Mouse (Mus musculus): ENCODE measurements around the gene Ldlrad3.
A peak's percentile ranks its signal among the peaks of the same experiment; 100 is the strongest.

Ldlrad3 gene

DNA sequence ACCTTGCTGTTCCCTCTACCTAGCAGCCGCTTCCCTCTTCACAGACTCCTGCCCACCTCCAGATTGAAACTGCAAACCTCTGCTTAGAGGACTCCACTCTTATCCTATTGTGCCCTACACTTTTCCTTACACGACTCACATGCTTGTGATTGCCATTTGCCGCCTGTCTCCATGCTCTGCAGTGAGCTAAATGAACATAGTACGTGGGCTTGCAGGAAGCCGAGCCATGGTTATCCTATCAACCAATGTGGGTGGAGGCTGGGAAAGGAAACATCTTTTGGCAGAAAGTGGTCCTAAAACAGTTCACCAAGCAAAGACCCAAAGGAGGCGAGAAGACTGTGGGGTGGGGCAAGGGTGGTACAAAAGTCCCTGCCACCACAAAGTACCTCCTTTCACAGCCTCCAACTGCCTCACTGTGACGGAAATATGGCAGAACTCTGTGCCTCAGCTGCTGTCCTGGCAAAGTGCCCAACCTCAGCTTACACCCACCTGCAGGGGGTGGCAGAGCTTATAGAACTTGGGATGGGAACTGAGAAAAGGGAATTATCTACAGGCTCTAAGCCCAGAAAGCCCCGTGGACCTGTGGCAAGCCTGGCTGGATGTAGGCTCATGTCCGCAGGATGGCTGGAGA, 153.4 kb downstream of the Ldlrad3 start:
- peak; percentile 76 for DNase-seq

DNA sequence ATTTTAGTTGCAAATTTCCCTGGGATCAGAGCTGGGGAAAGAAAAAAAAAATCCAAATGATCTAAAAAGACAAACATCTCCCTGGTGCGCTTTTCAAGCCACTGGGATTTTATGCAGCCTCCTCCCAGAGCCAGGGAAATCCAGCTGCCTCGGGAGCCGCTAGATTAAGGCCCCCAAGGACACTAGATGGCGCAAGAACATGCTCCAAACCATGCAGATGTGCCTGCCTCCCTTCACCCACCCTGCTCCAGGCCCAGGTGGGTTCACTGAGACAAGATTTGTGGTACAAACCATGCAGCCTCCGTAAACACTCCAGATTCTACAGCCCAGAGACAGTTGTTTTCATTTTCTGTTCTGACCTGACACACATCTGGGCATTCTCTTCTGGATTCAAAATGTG, 155.5 kb downstream of the Ldlrad3 start:
- peak; percentile 85 for DNase-seq

DNA sequence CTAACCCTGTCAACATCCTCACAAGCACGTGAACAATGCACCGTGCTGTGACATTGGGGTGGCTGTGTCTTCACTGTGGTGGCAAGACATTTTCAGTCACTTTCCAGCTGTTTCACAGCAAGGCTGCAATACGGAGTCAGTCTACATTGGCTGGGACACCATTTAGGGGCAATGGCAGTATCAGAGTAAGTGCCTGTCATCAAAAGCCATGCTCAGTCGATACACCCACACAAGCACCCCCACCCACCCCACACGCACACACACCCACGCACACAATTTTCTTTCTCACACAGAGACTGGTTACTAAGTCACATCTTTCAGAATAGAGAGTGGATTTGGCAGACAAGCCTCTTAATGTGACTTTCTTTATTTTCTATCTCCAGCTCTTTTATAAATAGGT, 156.0 kb downstream of the Ldlrad3 start:
- DNase-seq, result peak; percentile 41

DNA sequence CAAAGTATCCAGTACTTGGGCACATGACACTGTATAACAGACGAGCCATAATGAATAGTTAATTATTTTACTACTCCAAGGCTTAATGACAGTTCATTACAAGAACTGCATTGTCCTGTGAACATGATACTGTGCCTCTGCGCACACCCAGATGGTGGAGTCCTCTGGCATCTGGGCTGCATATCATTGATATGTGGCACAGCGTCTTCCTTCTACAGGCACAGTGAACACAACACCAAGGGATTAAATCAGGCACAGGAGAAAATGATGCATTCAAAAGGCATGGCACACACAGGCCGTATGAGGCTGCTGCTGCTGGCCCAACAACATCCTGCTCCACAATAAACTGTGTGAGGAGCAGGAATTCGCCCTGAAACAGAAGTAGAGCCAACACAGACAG, 156.5 kb downstream of the Ldlrad3 start:
- DNase-seq, result no peak

DNA sequence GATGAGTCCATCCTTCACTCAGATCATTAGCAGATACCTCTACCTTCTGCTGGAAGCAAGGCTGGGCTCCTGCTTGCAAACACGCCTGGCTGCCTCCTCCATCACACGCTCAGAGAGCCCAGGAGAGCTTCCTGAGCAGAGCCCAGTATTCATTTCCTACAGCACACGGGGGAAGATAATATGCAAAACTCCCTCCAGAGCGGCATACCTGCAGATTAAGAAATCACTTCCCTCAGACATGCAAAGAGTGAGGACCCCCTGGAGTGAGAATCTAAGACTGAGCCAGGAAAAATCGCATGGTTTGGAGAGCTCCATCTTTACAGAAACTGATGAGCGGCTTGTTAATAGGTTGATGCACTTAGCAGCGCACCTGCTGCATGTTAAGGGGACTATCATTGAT, 158.9 kb downstream of the Ldlrad3 start:
- DNase-seq, result no peak

DNA sequence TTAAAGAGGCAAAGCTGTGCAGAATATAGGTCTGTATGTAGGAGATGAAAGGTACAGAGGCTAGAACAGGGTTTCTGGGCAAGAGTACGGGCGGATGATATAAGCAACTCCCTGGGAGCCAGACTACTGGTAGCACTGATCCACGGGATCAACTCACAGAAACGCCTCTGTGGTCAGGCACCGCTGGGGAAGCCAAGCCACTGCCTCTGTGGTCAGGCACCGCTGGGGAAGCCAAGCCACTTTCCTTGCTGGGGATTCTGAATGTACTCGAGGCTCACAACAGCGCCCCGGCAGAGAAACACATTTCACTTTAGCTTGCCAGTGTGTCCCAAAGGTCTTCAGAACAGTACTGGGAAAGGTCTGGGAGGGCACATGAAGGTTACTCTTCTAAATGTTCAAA, 160.0 kb downstream of the Ldlrad3 start:
- DNase-seq, result no peak

DNA sequence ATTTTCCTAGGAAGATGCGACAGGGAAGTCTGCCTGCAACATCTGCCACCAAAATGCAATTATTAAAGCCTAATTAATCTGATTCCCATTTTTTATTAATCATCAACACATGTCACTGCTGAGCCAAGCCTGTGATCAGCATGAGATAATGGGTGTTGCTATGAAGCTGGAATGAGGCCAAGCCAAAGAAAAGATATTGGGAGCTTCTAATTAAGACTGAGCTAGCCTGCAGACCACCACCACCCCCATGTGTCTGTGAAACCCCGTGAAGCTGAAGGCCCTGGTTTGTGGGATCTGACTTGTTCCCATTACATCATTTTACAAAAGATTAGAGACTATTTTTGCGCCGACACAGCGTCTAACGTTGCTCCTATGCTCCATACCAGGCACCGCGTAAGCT, 161.7 kb downstream of the Ldlrad3 start:
- no peak for DNase-seq

DNA sequence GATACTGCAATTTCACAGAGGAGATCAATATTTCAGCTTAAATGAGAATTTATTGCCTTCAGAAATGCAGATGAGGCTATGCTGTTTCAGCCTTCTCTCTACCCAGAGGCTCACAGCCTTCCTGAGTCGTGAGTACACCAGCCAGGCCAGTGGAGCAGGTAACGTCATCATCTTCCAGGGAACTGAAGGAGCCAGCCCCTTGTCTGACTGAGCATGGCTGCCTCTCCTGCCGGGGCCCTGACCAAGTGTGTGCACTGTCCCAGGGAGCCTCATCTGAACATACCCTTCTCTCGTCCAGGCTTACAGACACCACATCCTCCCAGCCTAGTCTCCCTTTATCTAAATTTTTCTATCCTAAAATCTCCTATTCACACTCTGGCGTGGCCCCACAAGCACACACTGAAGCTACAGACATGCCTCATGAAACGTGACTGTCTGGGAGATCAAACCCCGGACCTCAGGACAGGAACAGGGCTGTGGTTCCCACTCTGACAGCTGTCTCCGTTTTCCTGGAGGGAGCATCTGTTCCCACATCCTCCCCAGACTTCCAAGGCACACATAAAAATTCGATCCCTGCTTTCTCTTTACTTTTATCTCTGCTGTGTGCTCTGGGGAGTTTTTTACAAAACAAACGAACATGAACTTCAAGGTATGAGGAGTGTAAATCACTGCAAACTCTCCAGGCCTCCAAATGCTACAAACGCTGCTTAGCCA, 164.7 kb downstream of the Ldlrad3 start:
- DNase-seq, result no peak

DNA sequence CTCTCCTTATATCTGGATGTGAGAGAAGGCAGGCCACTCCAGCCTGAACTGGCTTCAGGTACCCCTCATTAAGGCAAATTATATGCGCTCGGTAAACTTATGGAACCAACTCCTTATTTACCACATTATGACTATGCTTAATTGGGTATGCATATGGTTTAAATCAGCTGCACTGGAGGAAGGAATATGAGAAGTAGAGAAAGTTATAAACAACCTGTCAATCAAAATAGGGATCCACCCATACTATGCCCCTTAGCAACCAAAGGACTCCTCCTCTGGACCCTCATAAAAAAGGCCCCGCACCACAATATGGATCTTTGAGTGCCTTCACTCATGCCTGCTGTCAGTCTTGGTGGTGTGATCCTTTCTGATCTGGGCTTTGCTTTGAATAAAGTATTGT, 165.6 kb downstream of the Ldlrad3 start:
- DNase-seq, result no peak

DNA sequence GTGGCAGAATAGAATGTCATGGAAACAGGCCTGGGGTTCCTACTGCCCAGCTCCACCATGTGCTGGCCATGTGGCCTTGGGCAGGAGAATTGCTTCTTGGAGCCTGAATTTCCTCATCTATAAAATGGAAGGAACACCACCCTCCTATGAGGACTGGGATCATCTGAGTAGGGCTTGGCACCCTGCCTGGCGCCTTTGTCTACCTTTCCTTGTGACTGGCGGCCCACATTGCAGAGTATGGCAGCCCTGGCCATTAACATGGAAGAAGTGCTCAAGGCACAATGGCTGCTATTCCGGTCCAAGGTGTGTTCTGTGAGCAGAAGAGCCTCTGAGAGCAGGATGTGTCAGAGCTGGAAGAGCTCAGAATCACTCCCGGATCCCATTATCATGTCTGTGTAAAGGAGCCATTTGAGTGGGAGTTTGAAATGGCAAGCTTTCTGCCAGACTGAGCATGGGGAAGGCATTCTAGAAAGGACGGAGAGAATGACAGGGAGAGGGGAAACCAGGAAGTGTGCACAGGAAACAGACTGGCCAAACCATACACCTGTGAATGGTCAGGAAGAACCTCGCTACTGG, 171.6 kb downstream of the Ldlrad3 start:
- DNase-seq, result no peak

DNA sequence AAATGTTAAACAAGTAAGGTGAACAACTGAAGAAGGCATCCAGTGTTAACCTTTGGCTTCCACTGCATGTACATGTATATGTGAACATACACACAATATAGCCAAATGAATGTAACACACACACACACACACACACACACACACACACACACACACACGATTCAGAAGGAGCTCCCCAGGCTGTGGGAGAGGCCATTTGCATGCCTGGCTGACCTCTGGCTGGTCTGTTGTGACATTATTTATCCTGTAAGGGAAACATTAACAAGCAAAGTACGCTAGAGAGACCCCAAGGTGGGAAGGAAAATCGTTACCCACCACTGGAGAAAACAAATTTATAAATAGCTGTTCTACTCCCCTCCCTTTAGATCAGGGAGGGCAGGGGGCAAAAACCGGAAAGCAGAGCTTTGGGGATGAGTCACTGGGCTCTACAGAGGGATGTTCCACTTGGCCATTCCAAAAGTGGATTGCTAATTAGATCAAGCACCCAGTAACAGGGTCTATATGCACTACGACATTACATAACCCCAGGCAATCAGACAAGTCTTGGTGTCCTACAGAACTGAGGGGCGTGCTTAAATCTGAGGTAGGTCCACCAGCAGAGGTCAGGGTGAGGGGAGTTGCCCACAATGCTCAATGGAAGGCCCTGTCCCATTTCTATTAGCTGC, 174.7 kb downstream of the Ldlrad3 start:
- DNase-seq, result no peak

DNA sequence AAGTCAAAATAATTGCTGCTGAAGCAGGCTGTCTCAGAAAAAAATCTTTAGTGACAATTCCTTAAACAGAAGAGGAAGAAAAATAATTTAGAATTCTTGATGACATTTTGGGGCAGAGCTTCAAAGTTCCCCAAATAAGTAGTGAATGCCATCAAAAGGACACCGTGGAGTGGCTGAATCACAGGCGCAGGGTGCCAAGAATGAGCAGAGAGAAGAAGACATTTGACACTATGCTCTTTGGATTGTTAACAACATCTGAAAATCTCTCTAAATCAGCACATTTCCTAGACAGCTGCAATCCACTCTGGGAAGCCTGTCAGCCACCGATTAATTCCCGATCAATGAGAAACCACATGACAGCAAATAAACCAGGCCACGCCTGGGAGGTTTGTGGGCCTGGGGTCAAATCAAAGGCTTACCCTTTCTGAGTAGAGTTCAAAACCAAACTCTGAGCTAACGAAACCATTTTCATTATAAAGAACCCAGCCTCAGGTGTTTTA, 176.4 kb downstream of the Ldlrad3 start:
- DNase-seq, result no peak

DNA sequence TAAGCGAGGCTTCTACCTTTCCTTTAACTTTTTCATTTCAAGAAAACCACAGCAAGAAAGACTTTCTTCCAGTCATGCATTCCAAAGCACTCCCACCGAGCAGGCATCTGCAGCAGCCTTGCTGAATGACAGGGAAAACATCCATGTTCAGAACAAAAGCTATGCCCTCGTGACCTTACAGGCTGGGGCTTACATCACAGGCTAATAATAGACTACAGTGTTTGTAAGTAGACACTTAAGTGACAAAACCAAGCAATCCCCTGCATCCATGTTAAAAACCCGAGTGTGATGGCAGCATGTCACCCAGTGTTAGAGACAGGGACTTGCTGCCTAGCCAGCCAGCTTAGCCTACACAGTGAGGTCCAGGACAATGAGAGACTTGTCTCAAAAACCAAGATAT, 180.0 kb downstream of the Ldlrad3 start:
- DNase-seq, result no peak

DNA sequence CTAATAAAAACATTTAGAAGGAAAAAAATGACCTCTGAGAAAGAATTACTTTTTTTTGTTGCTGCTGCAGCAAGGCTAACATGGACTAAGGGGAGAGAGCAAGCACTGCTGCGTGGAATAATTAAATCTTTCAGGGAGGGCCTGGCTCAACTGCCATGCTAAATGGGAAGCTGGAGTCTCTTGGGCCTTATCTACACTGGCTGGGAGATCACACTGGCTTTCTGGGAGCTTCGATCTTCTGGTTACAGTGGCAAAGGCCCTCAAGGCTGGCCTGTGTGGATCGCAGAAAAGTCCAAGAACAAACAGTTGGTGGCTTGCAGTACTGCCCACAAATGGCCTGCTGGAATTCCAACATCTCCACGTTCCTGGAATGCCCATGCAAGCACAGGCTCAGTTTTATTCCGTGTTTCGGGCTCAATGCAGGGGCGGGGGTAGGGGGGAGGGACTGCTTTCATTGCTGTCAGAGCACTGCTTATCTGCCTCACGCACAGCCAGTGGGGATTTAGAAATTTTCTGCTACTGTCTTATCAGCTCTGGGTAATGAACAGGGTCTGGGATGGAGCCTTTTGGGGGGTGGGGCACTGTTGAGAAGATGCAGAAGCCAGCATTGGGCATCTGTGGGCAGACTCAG, 180.7 kb downstream of the Ldlrad3 start:
- DNase-seq, result no peak

DNA sequence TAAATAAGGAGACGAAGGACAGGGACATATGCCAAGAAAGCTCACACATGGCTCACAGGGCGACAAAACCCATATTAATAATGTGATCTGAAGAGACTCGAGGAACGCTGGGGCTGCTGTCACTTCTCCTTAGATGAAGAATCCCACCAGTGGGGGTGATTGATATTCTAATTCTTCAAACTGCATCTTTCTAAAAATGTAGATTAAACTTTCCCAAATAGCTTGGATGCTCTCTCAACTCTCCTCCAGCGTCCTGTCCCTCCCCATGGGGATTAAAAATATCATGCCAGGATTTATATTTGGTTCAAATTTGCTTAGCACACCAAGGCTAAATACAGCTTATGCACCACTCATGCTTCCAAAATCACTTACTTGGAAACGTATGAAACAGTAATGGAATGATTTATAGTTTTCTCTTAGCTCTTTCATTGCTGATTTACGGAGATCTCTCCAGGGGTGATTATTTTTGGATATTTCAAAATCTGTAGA, 182.4 kb downstream of the Ldlrad3 start:
- no peak for DNase-seq

DNA sequence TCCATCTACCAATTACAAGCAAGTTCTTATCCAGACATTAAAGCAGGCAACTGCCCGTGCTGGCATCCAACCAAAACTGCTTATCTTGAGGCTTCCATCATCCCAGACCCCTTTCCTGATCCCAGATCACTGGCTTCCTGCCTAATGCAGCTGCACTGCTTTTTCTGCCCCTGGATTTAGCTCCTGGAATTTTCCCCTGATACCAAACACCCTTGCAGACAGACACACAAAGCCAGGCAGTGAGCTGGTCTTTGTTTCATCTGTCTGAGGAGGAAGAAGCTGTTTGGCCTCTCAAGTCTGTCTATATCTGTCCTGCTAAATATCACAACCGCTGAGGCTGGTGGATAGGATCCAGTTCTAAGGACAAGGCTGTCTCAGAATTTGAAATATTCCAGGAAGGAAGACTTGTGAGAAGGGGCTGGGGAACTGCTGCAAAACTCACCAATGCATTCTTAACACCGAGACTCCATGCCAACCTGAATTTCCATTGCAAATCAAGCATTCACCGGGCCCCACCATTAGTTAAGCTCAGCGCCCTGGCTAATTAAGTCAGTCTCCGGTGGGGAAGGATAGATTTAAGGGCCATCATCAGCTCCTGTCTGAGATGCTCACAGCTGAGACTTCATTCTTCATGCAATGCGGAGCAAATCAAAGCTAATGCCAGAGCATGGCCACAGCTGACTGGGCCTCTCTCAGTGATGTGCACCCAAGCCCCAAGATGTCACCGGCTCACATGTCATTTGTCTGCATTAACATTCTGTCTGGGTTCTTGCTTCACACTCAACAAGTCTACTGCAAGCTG, 183.0 kb downstream of the Ldlrad3 start:
- DNase-seq, result no peak

DNA sequence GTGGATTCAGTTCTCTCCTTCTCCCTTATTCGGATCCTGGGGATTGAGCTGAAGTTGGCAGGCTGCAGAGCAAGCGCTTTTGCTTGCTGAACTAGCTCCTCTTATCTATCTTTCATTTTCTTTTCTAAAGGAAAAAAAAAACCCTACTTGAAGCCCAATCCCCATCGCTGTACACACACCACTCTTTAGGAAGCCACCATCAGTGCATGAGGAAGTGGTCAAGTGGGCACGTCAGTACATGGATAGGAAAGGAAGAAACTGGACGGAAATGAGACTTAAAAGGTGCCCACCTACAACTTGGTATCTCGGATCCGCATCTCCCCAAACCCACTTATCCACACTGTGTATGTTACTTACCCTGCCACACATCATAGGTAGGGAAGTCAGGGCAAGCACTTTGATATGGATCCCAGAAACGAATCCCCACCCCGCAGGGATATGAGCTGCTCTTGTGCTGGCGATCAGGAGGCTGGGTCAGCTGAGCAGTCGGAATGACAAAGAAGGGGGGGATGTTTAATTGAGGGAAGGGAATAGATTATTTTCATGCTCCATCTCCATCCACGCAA, 183.7 kb downstream of the Ldlrad3 start:
- no peak for DNase-seq

DNA sequence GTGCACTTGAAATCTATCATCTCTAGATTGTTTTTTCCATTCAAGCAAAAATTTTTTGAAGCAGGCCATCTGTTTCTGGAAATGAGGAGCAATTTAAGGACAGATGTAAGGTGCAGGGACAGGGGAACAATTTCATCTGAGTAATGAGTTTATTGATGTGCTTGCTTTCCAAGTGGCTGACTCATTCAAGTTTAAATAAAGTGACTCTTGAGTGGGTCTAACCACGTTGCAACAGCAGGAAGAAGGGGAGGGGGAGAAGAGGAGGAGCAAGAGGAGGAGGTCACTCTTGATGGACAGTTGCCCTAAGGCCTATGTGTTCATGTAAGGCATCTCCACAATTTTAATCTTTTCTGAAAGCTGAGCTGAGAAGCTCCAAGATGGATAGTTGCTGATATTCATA, 184.5 kb downstream of the Ldlrad3 start:
- DNase-seq, result no peak

DNA sequence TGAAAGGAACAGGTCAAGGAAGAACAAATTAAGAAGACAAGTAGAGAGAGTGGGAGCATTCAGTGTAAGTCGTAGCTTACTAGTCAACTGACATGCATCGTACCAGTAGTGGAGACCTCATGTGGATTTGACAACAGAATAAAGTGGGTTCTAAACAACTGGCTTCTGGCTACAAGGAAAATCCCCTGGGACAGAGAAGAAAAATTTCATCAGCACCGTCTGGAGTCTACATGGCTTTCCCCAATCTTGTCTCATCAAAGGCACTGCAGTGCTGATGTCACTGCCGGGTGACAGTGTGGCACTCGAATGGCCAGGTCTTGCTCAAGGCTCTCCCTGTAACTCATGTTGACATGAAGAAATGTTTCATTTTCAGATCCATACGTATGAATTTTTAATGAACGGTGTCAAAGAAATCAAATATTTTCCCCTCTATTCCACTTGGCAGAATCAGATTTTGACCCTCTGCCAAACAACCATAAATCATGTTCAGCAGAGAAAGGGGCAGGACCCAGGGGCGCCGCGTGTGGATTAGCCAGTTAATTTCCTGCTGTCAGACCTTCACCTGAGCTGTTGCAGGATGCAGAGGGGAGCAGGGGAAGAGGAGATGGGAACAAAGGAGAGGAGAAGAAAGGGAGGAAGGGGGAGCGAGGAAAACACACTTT, 187.1 kb downstream of the Ldlrad3 start:
- DNase-seq, result no peak

DNA sequence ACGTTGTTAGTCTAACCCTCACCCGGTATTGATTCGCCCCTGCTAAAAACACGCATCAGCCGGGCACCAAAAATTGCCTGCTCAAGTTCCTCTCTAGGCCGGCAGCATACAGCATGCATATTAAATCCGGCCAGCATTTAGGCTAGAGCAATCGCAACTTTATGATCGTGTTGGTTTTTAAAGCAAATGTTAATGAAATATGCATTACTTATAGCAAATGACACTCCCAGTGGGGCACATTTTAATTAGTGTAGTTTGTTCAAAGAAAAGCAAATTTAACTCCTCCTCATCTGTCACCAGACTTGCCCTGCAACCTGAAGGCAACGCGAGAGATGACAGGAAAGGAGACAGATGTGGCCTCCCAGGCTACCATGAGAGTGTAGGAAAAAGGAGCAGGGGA, 189.2 kb downstream of the Ldlrad3 start:
- no peak for DNase-seq

DNA sequence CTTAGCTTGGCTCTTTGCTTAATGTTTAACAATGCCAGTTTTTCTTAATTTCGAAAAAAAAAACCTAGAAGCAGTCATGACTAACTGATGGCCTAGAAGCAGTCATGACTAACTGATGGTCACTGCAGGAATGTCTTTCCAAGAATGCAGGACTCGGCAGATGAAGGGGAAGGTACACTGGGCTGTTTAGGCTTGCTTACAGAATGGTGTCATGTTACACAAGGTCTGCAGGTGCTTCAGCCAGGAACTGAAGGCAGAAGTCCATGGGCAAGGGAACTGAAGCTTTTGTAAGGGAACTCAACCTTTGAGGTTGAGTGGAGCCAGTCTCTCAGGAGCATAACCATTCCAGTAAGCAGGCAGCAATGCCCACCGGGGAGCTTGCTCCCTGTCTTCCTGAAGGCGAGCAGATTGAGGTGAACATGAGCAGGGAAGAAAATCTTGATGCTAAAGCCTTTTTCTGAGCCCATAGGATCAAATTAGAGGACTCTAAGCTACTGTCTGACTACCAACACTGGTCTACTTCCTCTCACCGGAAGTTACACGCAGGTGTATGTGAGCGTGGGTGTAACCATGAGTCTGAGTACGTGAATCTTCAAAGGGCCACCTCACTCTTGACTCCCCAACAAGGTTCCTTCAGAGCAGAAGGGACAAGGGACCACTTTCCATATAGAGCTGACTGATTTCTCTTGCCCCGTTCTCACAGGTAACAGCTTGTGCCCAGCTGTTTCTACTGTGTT, 193.4 kb downstream of the Ldlrad3 start:
- DNase-seq, result peak; percentile 52

All from thymus, postnatal 4 days (tissue).